Mouse (Mus musculus): ENCODE data around the gene Mga. TPM values are rescaled to one million over a fixed set of nuclear protein-coding genes. Genes with fewer than 3 reads are reported as not detected.

Mga gene
- total RNA-seq, 2 experiments from 2014 or later = 57.9 to 65.6 TPM

- intact Hi-C loops (cut with DNase I) = no loop called here
- no peak for DNase-seq (ENCODE audit: low spot score in 2 of 2)
Observed at GRCm38 (mm10) chr2:120013831-120014486, 116.9 kb downstream of the Mga start.

- DNase-seq (ENCODE audit: low spot score in 2 of 2) = no peak
- intact Hi-C loops (cut with DNase I) = no loop called here
Observed at GRCm38 (mm10) chr2:120015882-120016281, 118.9 kb downstream of the Mga start.

- DNase-seq (ENCODE audit: low spot score in 2 of 2) = no peak
- intact Hi-C loops (cut with DNase I) = no loop called here
Observed at GRCm38 (mm10) chr2:120017599-120017998, 120.6 kb downstream of the Mga start.

Small RNA genes lying within 50 kb of the gene (microRNA-seq; reads per million reads assigned to microRNA genes)
- 0.67 to 0.79 reads per million in 2 experiments for gene Mir7665

Other genes with a start within 250 kb of the Mga start
- 10 to 100 TPM; 27.7 to 30.3 TPM for gene Ndufaf1, start 234.4 kb upstream of the Mga start, total RNA-seq (2021)
- 10 to 100 TPM; 59.6 to 61.6 TPM for gene Rtf1, start 222.2 kb upstream of the Mga start, total RNA-seq (2021)
- gene Itpka, start 154.9 kb upstream of the Mga start, total RNA-seq (2021) = 100 to 1,000 TPM; 171 to 177 TPM
- gene Ltk, start 136.8 kb upstream of the Mga start, total RNA-seq (2021) = 10 to 100 TPM; 12.4 to 13.5 TPM
- 10 to 100 TPM; 17.5 to 18.8 TPM for gene Rpap1, start 109.7 kb upstream of the Mga start, total RNA-seq (2021)
- 100 to 1,000 TPM; 117 to 119 TPM for gene Tyro3, start 99.5 kb upstream of the Mga start, total RNA-seq (2021)
- 10 to 100 TPM; 61.2 to 65.9 TPM for gene Mapkbp1, start 75.5 kb downstream of the Mga start, total RNA-seq (2021)
- 1 to 10 TPM; 4.0 to 5.0 TPM for gene Jmjd7, start 130.3 kb downstream of the Mga start, total RNA-seq (2021)
- gene Gm28042, start 130.3 kb downstream of the Mga start, total RNA-seq (2021) = 1 to 10 TPM; 1.0 to 1.2 TPM
- 1 to 10 TPM; 2.4 to 4.2 TPM for gene Pla2g4b, start 136.2 kb downstream of the Mga start, total RNA-seq (2021)

Measured in left cerebral cortex, postnatal 14 days (tissue).